Mouse (Mus musculus): ENCODE data around the gene Ifnar1.

- TF ChIP-seq CTCF (IDR thresholded peaks at IDR 0.05; ENCODE audit: insufficient read depth, low read length) (no peak), POLR2A (IDR thresholded peaks at IDR 0.05; ENCODE audit: borderline replicate concordance, extremely low read depth, low read depth, low read length) (no peak)
These were observed 37.0 kb upstream of the Ifnar1 start for GRCm38 (mm10) chr16:91448088-91448487.

Measured in lung, adult 2 months (tissue).